Mouse (Mus musculus): ENCODE results near the gene Ddx27. TPM values are rescaled to one million over a fixed set of nuclear protein-coding genes. Genes with fewer than 3 reads are reported as not detected.

The Ddx27 gene
- total RNA-seq, 2 experiments from 2014 or later = 27.7 to 28.6 TPM

- peak in 1 of 2 experiments; percentile 57 for DNase-seq (ENCODE audit: low spot score in 2 of 2)
- intact Hi-C loops (cut with DNase I) = no loop called here
These were observed 4.4 kb upstream of the Ddx27 start for GRCm38 (mm10) chr2:167010546-167010945.

- no peak for DNase-seq (ENCODE audit: low spot score in 2 of 2)
- intact Hi-C loops (cut with DNase I) = loop anchor here (1.0 kb wide), 1 partner anchor 19 kb away; the partner anchor contains the start of gene Stau1
These were observed 357 bp downstream of the Ddx27 start for GRCm38 (mm10) chr2:167015382-167015718.

GRCm38 (mm10) chr2:167019396-167019795 is 4.4 kb downstream of the Ddx27 start:
- intact Hi-C loops (cut with DNase I) = no loop called here
- DNase-seq (ENCODE audit: low spot score in 2 of 2) = no peak

GRCm38 (mm10) chr2:167028553-167028952 is 13.6 kb downstream of the Ddx27 start:
- no peak for DNase-seq (ENCODE audit: low spot score in 2 of 2)
- intact Hi-C loops (cut with DNase I) = no loop called here

GRCm38 (mm10) chr2:167030507-167030906 is 15.5 kb downstream of the Ddx27 start:
- no peak for DNase-seq (ENCODE audit: low spot score in 2 of 2)
- intact Hi-C loops (cut with DNase I) = no loop called here

GRCm38 (mm10) chr2:167037710-167038109 is 22.7 kb downstream of the Ddx27 start:
- intact Hi-C loops (cut with DNase I) = no loop called here
- peak in 1 of 2 experiments; percentile 26 for DNase-seq (ENCODE audit: low spot score in 2 of 2)

- DNase-seq (ENCODE audit: low spot score in 2 of 2) = no peak
- intact Hi-C loops (cut with DNase I) = no loop called here
These were observed 23.3 kb downstream of the Ddx27 start for GRCm38 (mm10) chr2:167038297-167038696.

GRCm38 (mm10) chr2:167038716-167039115 is 23.7 kb downstream of the Ddx27 start:
- intact Hi-C loops (cut with DNase I) = no loop called here
- no peak for DNase-seq (ENCODE audit: low spot score in 2 of 2)

- DNase-seq (ENCODE audit: low spot score in 2 of 2) = no peak
- intact Hi-C loops (cut with DNase I) = no loop called here
These were observed 24.4 kb downstream of the Ddx27 start for GRCm38 (mm10) chr2:167039386-167039785.

GRCm38 (mm10) chr2:167043400-167044121 is 28.6 kb downstream of the Ddx27 start:
- no peak for DNase-seq (ENCODE audit: low spot score in 2 of 2)
- intact Hi-C loops (cut with DNase I) = no loop called here

GRCm38 (mm10) chr2:167048223-167048622 is 33.2 kb downstream of the Ddx27 start:
- no peak for DNase-seq (ENCODE audit: low spot score in 2 of 2)

GRCm38 (mm10) chr2:167048698-167049358 is 33.8 kb downstream of the Ddx27 start:
- intact Hi-C loops (cut with DNase I) = no loop called here
- DNase-seq (ENCODE audit: low spot score in 2 of 2) = no peak

More at GRCm38 (mm10) chr2:167048223-167048622, 33.2 kb downstream of the Ddx27 start:
- intact Hi-C loops (cut with DNase I) = no loop called here

- intact Hi-C loops (cut with DNase I) = no loop called here
- no peak for DNase-seq (ENCODE audit: low spot score in 2 of 2)
These were observed 38.3 kb downstream of the Ddx27 start for GRCm38 (mm10) chr2:167053127-167053844.

GRCm38 (mm10) chr2:167055386-167055785 is 40.4 kb downstream of the Ddx27 start:
- no peak for DNase-seq (ENCODE audit: low spot score in 2 of 2)
- intact Hi-C loops (cut with DNase I) = no loop called here

GRCm38 (mm10) chr2:167056210-167056941 is 41.4 kb downstream of the Ddx27 start:
- DNase-seq (ENCODE audit: low spot score in 2 of 2) = no peak
- intact Hi-C loops (cut with DNase I) = no loop called here

GRCm38 (mm10) chr2:167056942-167057323 is 41.9 kb downstream of the Ddx27 start:
- no peak for DNase-seq (ENCODE audit: low spot score in 2 of 2)
- intact Hi-C loops (cut with DNase I) = no loop called here

GRCm38 (mm10) chr2:167058201-167058600 is 43.2 kb downstream of the Ddx27 start:
- intact Hi-C loops (cut with DNase I) = no loop called here
- DNase-seq (ENCODE audit: low spot score in 2 of 2) = no peak

- DNase-seq (ENCODE audit: low spot score in 2 of 2) = no peak
- intact Hi-C loops (cut with DNase I) = no loop called here
These were observed 43.9 kb downstream of the Ddx27 start for GRCm38 (mm10) chr2:167058814-167059387.

GRCm38 (mm10) chr2:167059536-167059935 is 44.5 kb downstream of the Ddx27 start:
- intact Hi-C loops (cut with DNase I) = no loop called here
- no peak for DNase-seq (ENCODE audit: low spot score in 2 of 2)

GRCm38 (mm10) chr2:167059960-167060359 is 45.0 kb downstream of the Ddx27 start:
- no peak for DNase-seq (ENCODE audit: low spot score in 2 of 2)
- intact Hi-C loops (cut with DNase I) = loop anchor here (5.0 kb wide), 1 partner anchor 362 kb away; the partner anchor contains the start of gene Slc9a8

All from left cerebral cortex, postnatal 25 days (tissue).